ENCODE assay signal across 17 mouse cellular contexts in genomic region chr1:121701826-121702225, GRCm38 (mm10).
DNase-seq lines count a peak whose midpoint lies in the region; ATAC-seq and TF ChIP-seq lines count a peak whose summit lies in the region.
"Had no signal": no experiment of that assay in that cellular context is flagged by ENCODE, and none has a peak within 500 bp of the region (broad histone marks: within the 10 kb centered on the region; RNA-seq: fewer than 3 reads in every experiment).

No protein-coding gene starts in this region.

- TF ChIP-seq CTCF in forebrain, postnatal 0 days (IDR thresholded peaks at IDR 0.05; ENCODE audit: low read depth) = no peak
- no peak for TF ChIP-seq CTCF in hindbrain, postnatal 0 days (IDR thresholded peaks at IDR 0.05; ENCODE audit: low read depth)

- no peaks in the 10 kb centered on the region for H3K9me3 ChIP-seq in forebrain, postnatal 0 days (ENCODE audit: low read length)
- H3K9me3 ChIP-seq in forebrain, embryonic 11.5 days (ENCODE audit: control insufficient read depth, low read length) = no peaks in the 10 kb centered on the region
- H3K9me3 ChIP-seq in midbrain, embryonic 12.5 days = no peaks in the 10 kb centered on the region
- no peaks in the 10 kb centered on the region for H3K9me3 ChIP-seq in midbrain, embryonic 11.5 days (ENCODE audit: control insufficient read depth, low read length)
- no peaks in the 10 kb centered on the region for H3K9me3 ChIP-seq in hindbrain, postnatal 0 days (ENCODE audit: low read length)
- H3K9me3 ChIP-seq: heart, embryonic 10.5 days; intestine, embryonic 15.5 days; kidney, embryonic 15.5 days had no signal

- WGBS in forebrain, postnatal 0 days = 42% methylated on average over 7 of the region's 7 CpGs
- WGBS in forebrain, embryonic 11.5 days = 59% methylated on average over 7 of the region's 7 CpGs
- WGBS in midbrain, embryonic 12.5 days = 43% methylated on average over 7 of the region's 7 CpGs
- WGBS in midbrain, embryonic 11.5 days = 59% methylated on average over 7 of the region's 7 CpGs
- WGBS in hindbrain, postnatal 0 days = 51% methylated on average over 7 of the region's 7 CpGs

- no peak overlapping the region for H3K9ac ChIP-seq in forebrain, postnatal 0 days
- no peak overlapping the region for H3K9ac ChIP-seq in forebrain, embryonic 11.5 days (ENCODE audit: low read length)
- H3K9ac ChIP-seq in midbrain, embryonic 12.5 days (replicated peaks) = no peak overlapping the region
- H3K9ac ChIP-seq in midbrain, embryonic 11.5 days (ENCODE audit: low read length) = no peak overlapping the region
- no peak overlapping the region for H3K9ac ChIP-seq in hindbrain, postnatal 0 days (replicated peaks; ENCODE audit: low read length)
- H3K9ac ChIP-seq: intestine, embryonic 15.5 days; kidney, embryonic 15.5 days; liver, embryonic 13.5 days had no signal

- H3K4me1 ChIP-seq in forebrain, postnatal 0 days (ENCODE audit: insufficient read depth) = no peaks in the 10 kb centered on the region
- H3K4me1 ChIP-seq in forebrain, embryonic 11.5 days (replicated peaks; ENCODE audit: control insufficient read depth, insufficient read depth, low read length) = no peaks in the 10 kb centered on the region
- no peaks in the 10 kb centered on the region for H3K4me1 ChIP-seq in midbrain, embryonic 12.5 days
- H3K4me1 ChIP-seq in midbrain, embryonic 11.5 days (ENCODE audit: control insufficient read depth, insufficient read depth, low read length) = no peaks in the 10 kb centered on the region
- no peaks in the 10 kb centered on the region for H3K4me1 ChIP-seq in hindbrain, postnatal 0 days (ENCODE audit: insufficient read depth, low read length)
- H3K4me1 ChIP-seq: heart, embryonic 10.5 days; intestine, embryonic 15.5 days; kidney, embryonic 15.5 days; liver, embryonic 13.5 days had no signal

- H3K27ac ChIP-seq in forebrain, postnatal 0 days (ENCODE audit: low read depth, low read length) = no peak overlapping the region
- no peak overlapping the region for H3K27ac ChIP-seq in forebrain, embryonic 11.5 days (ENCODE audit: low read depth, low read length)
- H3K27ac ChIP-seq in midbrain, embryonic 12.5 days (replicated peaks) = no peak overlapping the region
- H3K27ac ChIP-seq in midbrain, embryonic 11.5 days (ENCODE audit: low read depth, low read length) = no peak overlapping the region
- no peak overlapping the region for H3K27ac ChIP-seq in hindbrain, postnatal 0 days
- H3K27ac ChIP-seq: heart, embryonic 10.5 days; intestine, embryonic 15.5 days; kidney, embryonic 15.5 days; liver, embryonic 13.5 days had no signal

- DNase-seq in forebrain, postnatal 0 days = no peak
- no peak for DNase-seq in forebrain, embryonic 11.5 days (ENCODE audit: low spot score)
- DNase-seq in midbrain, embryonic 11.5 days (ENCODE audit: low spot score, missing footprints) = no peak
- peak; percentile 15 for DNase-seq in hindbrain, postnatal 0 days (ENCODE audit: low spot score)
- DNase-seq in urinary bladder, postnatal 4 days (ENCODE audit: low spot score in 2 of 2) = no peak
- no peak for DNase-seq in cerebellum, postnatal 14 days
- DNase-seq: adrenal gland, adult 8-10 months; B cell, adult 2 months; cerebellum, adult 18-20 months; heart, postnatal 10 days; liver, embryonic 13.5 days; thymus, postnatal 4 days had no signal

- peak; percentile 45; the same call in 1 of the 2 replicates for ATAC-seq in forebrain, postnatal 0 days
- ATAC-seq in forebrain, embryonic 11.5 days (replicated peaks; ENCODE audit: low FRiP score) = no peak
- peak; percentile 36; the same call in 1 of the 2 replicates for ATAC-seq in midbrain, embryonic 12.5 days (ENCODE audit: low FRiP score, low read depth)
- ATAC-seq in midbrain, embryonic 11.5 days (ENCODE audit: low FRiP score) = no peak
- no peak for ATAC-seq in hindbrain, postnatal 0 days
- ATAC-seq: intestine, embryonic 15.5 days had no signal

- no peak overlapping the region for H3K4me3 ChIP-seq in forebrain, postnatal 0 days (ENCODE audit: low read depth, low read length)
- no peak overlapping the region for H3K4me3 ChIP-seq in forebrain, embryonic 11.5 days (ENCODE audit: low read depth, low read length)
- no peak overlapping the region for H3K4me3 ChIP-seq in midbrain, embryonic 12.5 days
- H3K4me3 ChIP-seq in midbrain, embryonic 11.5 days (ENCODE audit: low read depth, low read length) = no peak overlapping the region
- no peak overlapping the region for H3K4me3 ChIP-seq in hindbrain, postnatal 0 days (ENCODE audit: low read length)
- H3K4me3 ChIP-seq: heart, embryonic 10.5 days; intestine, embryonic 15.5 days; kidney, embryonic 15.5 days; liver, embryonic 13.5 days; myocyte had no signal

- H3K36me3 ChIP-seq in forebrain, postnatal 0 days (ENCODE audit: insufficient read depth) = no peaks in the 10 kb centered on the region
- no peaks in the 10 kb centered on the region for H3K36me3 ChIP-seq in forebrain, embryonic 11.5 days (ENCODE audit: control insufficient read depth, insufficient read depth, low read length)
- no peaks in the 10 kb centered on the region for H3K36me3 ChIP-seq in midbrain, embryonic 12.5 days
- no peaks in the 10 kb centered on the region for H3K36me3 ChIP-seq in midbrain, embryonic 11.5 days (ENCODE audit: control insufficient read depth, insufficient read depth, low read length)
- no peaks in the 10 kb centered on the region for H3K36me3 ChIP-seq in hindbrain, postnatal 0 days (ENCODE audit: insufficient read depth, low read length)
- H3K36me3 ChIP-seq: heart, embryonic 10.5 days; intestine, embryonic 15.5 days; kidney, embryonic 15.5 days; liver, embryonic 13.5 days had no signal

- H3K4me2 ChIP-seq in forebrain, postnatal 0 days (ENCODE audit: low read depth) = no peak overlapping the region
- no peak overlapping the region for H3K4me2 ChIP-seq in forebrain, embryonic 11.5 days (ENCODE audit: low read depth, low read length, severe bottlenecking)
- no peak overlapping the region for H3K4me2 ChIP-seq in midbrain, embryonic 12.5 days (replicated peaks)
- no peak overlapping the region for H3K4me2 ChIP-seq in midbrain, embryonic 11.5 days
- H3K4me2 ChIP-seq in hindbrain, postnatal 0 days (ENCODE audit: low read depth, low read length) = no peak overlapping the region
- H3K4me2 ChIP-seq: intestine, embryonic 15.5 days; kidney, embryonic 15.5 days; liver, embryonic 13.5 days had no signal

- no peaks in the 10 kb centered on the region for H3K27me3 ChIP-seq in forebrain, postnatal 0 days (ENCODE audit: insufficient read depth, low read length)
- no peaks in the 10 kb centered on the region for H3K27me3 ChIP-seq in forebrain, embryonic 11.5 days (ENCODE audit: control insufficient read depth, insufficient read depth, low read length)
- H3K27me3 ChIP-seq in midbrain, embryonic 12.5 days = no peaks in the 10 kb centered on the region; the same call in 1 of the 2 replicates
- no peaks in the 10 kb centered on the region for H3K27me3 ChIP-seq in midbrain, embryonic 11.5 days (ENCODE audit: control insufficient read depth, insufficient read depth, low read length)
- H3K27me3 ChIP-seq in hindbrain, postnatal 0 days (ENCODE audit: insufficient read depth, low read length) = no peaks in the 10 kb centered on the region
- H3K27me3 ChIP-seq: intestine, embryonic 15.5 days; kidney, embryonic 15.5 days; liver, embryonic 13.5 days had no signal

Comparison
In these comparisons a context has a peak if more than half of its experiments do, and no peak if none do; other contexts are left out.
1. ATAC-seq: peak in forebrain, postnatal 0 days (single experiment) and midbrain, embryonic 12.5 days (single experiment); none in forebrain, embryonic 11.5 days (single experiment), midbrain, embryonic 11.5 days (single experiment) and hindbrain, postnatal 0 days (single experiment).